Comparison of ENCODE assay signal across 13 mouse cellular contexts in genomic region chr11:51852091-51852521, GRCm38 (mm10). TPM values are rescaled to one million over a fixed set of nuclear protein-coding genes. Genes with fewer than 3 reads are reported as not detected.
DNase-seq lines count a peak whose midpoint lies in the region; ATAC-seq and TF ChIP-seq lines count a peak whose summit lies in the region.
"Had no signal": no experiment of that assay in that cellular context is flagged by ENCODE, and none has a peak within 500 bp of the region (broad histone marks: within the 10 kb centered on the region; RNA-seq: fewer than 3 reads in every experiment).

No protein-coding gene starts in this region.

- H3K27me3 ChIP-seq in kidney, embryonic 14.5 days (ENCODE audit: control insufficient read depth, insufficient read depth, low read length): peaks cover 22% of the 10 kb centered on the region
- no peaks in the 10 kb centered on the region for H3K27me3 ChIP-seq in lung, embryonic 14.5 days (ENCODE audit: insufficient read depth, low read length)

- peaks cover 12% of the 10 kb centered on the region; the same call in 1 of the 2 replicates for H3K4me1 ChIP-seq in kidney, embryonic 14.5 days (ENCODE audit: control insufficient read depth, insufficient read depth, low read length)
- peaks cover 12% of the 10 kb centered on the region; the same call in 1 of the 2 replicates for H3K4me1 ChIP-seq in lung, embryonic 14.5 days (ENCODE audit: insufficient read depth)

- DNase-seq in kidney, postnatal 10 days: peak; percentile 57
- peak; percentile 49 for DNase-seq in MN1 (ENCODE audit: low spot score)
- peak; percentile 8 for DNase-seq in embryo, embryonic 11 days
- DNase-seq in lung, embryonic 14.5 days: peak; percentile 85
- no peak for DNase-seq in layer of hippocampus, postnatal 25 days (ENCODE audit: extremely low spot score in 1 of 2, low spot score in 1 of 2)
- no peak for DNase-seq in spleen, postnatal 14 days (ENCODE audit: low spot score in 2 of 2)
- DNase-seq: adrenal gland, postnatal 25 days; cerebellum, adult 9-10 months; gastrocnemius, postnatal 14 days; thymus, postnatal 36 days had no signal

- H3K9ac ChIP-seq in kidney, embryonic 14.5 days (ENCODE audit: low read depth, low read length): no peak overlapping the region
- H3K9ac ChIP-seq in lung, embryonic 14.5 days: no peak overlapping the region
- H3K9ac ChIP-seq: midbrain, embryonic 12.5 days had no signal

- no peak for TF ChIP-seq CTCF in lung, embryonic 14.5 days (IDR thresholded peaks at IDR 0.05; ENCODE audit: low read depth)

- H3K9me3 ChIP-seq in kidney, embryonic 14.5 days (ENCODE audit: control insufficient read depth, low read length): no peaks in the 10 kb centered on the region
- no peaks in the 10 kb centered on the region for H3K9me3 ChIP-seq in lung, embryonic 14.5 days (ENCODE audit: low read depth, low read length)
- H3K9me3 ChIP-seq: G1E; midbrain, embryonic 12.5 days had no signal

- no peak for ATAC-seq in kidney, embryonic 14.5 days (ENCODE audit: low FRiP score, low TSS enrichment)
- peak; percentile 15 for ATAC-seq in lung, embryonic 14.5 days (ENCODE audit: insufficient read depth)

- 44% methylated on average over 7 of the region's 7 CpGs for WGBS in kidney, embryonic 14.5 days
- 51% methylated on average over 7 of the region's 7 CpGs for WGBS in lung, embryonic 14.5 days

- no peaks in the 10 kb centered on the region for H3K36me3 ChIP-seq in kidney, embryonic 14.5 days (ENCODE audit: control insufficient read depth, insufficient read depth, low read length)
- no peaks in the 10 kb centered on the region for H3K36me3 ChIP-seq in lung, embryonic 14.5 days (ENCODE audit: insufficient read depth)
- H3K36me3 ChIP-seq: midbrain, embryonic 12.5 days had no signal

- H3K4me2 ChIP-seq in kidney, embryonic 14.5 days (replicated peaks; ENCODE audit: low read depth, low read length): no peak overlapping the region
- H3K4me2 ChIP-seq in lung, embryonic 14.5 days: no peak overlapping the region
- H3K4me2 ChIP-seq: midbrain, embryonic 12.5 days had no signal

- no peak overlapping the region for H3K27ac ChIP-seq in kidney, embryonic 14.5 days (ENCODE audit: low read depth, low read length)
- peak overlapping the region; percentile 3; the same call in 1 of the 2 replicates for H3K27ac ChIP-seq in lung, embryonic 14.5 days (ENCODE audit: low read depth)
- H3K27ac ChIP-seq: midbrain, embryonic 12.5 days had no signal

- no peak overlapping the region for H3K4me3 ChIP-seq in kidney, embryonic 14.5 days (ENCODE audit: low read length)
- no peak overlapping the region for H3K4me3 ChIP-seq in lung, embryonic 14.5 days (ENCODE audit: low read depth, low read length)
- H3K4me3 ChIP-seq: midbrain, embryonic 12.5 days had no signal

RNA-seq across cellular contexts. Expression of gene Jade2, which starts 5.3 kb away (rescaled TPM):
- polyA plus RNA-seq in kidney, embryonic 14.5 days (2014; fragmentation: Nextera tagmentation; extraction: Ambion mirVana): 0.37 and 0.38 TPM in 2 replicates
- 1.3 and 1.6 TPM in 2 replicates for polyA plus RNA-seq in lung, embryonic 14.5 days (2014; fragmentation: Nextera tagmentation; extraction: Ambion mirVana)
- 10 to 100 TPM; 28.4 to 29.7 TPM for total RNA-seq in layer of hippocampus, postnatal 25 days (2021)

Comparison
In these comparisons a context has a peak if more than half of its experiments do, and no peak if none do; other contexts are left out.
1. DNase-seq: peak in kidney, postnatal 10 days (single experiment), MN1 (single experiment), embryo, embryonic 11 days (single experiment) and lung, embryonic 14.5 days (single experiment); none in layer of hippocampus, postnatal 25 days (0 of 2) and spleen, postnatal 14 days (0 of 2).